Mouse (Mus musculus) thymus, postnatal 4 days (tissue): ENCODE data around the gene Sox5.
A peak's percentile ranks its signal among the peaks of the same experiment; 100 is the strongest.

ENCODE experiments used
- DNase-seq: peaks from one replicate; pipeline ENCODE4 v3.0.0; 2021

The Sox5 gene

GRCm38 (mm10) chr6:144781431-144782030 is at the start of gene Sox5:
Gene Sox5 (minus strand): TSS chr6:144781977.
- DNase-seq, result peak; percentile 60

- no peak for DNase-seq
Observed at GRCm38 (mm10) chr6:144825018-144825602, 43.3 kb upstream of the Sox5 start.

GRCm38 (mm10) chr6:144824153-144824552 is 42.4 kb upstream of the Sox5 start:
- DNase-seq, result no peak

GRCm38 (mm10) chr6:144822594-144822993 is 40.8 kb upstream of the Sox5 start:
- DNase-seq, result no peak

- no peak for DNase-seq
Observed at GRCm38 (mm10) chr6:144821019-144821418, 39.2 kb upstream of the Sox5 start.

- DNase-seq, result no peak
Observed at GRCm38 (mm10) chr6:144818016-144818415, 36.2 kb upstream of the Sox5 start.

- DNase-seq, result no peak
Observed at GRCm38 (mm10) chr6:144817329-144817932, 35.7 kb upstream of the Sox5 start.

- DNase-seq, result no peak
Observed at GRCm38 (mm10) chr6:144815542-144815941, 33.8 kb upstream of the Sox5 start.

GRCm38 (mm10) chr6:144814931-144815364 is 33.2 kb upstream of the Sox5 start:
- DNase-seq, result no peak

GRCm38 (mm10) chr6:144804321-144804720 is 22.5 kb upstream of the Sox5 start:
- DNase-seq, result no peak

- DNase-seq, result no peak
Observed at GRCm38 (mm10) chr6:144803063-144803462, 21.3 kb upstream of the Sox5 start.

GRCm38 (mm10) chr6:144794356-144794755 is 12.6 kb upstream of the Sox5 start:
- no peak for DNase-seq

GRCm38 (mm10) chr6:144792871-144793270 is 11.1 kb upstream of the Sox5 start:
- no peak for DNase-seq

GRCm38 (mm10) chr6:144783295-144783694 is 1.5 kb upstream of the Sox5 start:
- no peak for DNase-seq

GRCm38 (mm10) chr6:144782866-144783265 is 1.1 kb upstream of the Sox5 start:
- peak; percentile 22 for DNase-seq

GRCm38 (mm10) chr6:144782031-144782857 is 467 bp upstream of the Sox5 start:
- DNase-seq, result peak; percentile 14

- no peak for DNase-seq
Observed at GRCm38 (mm10) chr6:144780608-144781285, 1.0 kb downstream of the Sox5 start.

- DNase-seq, result no peak
Observed at GRCm38 (mm10) chr6:144779945-144780607, 1.7 kb downstream of the Sox5 start.

GRCm38 (mm10) chr6:144777356-144778035 is 4.3 kb downstream of the Sox5 start:
- DNase-seq, result no peak

- no peak for DNase-seq
Observed at GRCm38 (mm10) chr6:144773736-144774135, 8.0 kb downstream of the Sox5 start.

GRCm38 (mm10) chr6:144772985-144773384 is 8.8 kb downstream of the Sox5 start:
- no peak for DNase-seq
